Mouse (Mus musculus): ENCODE measurements around the gene Hgd. TPM values are rescaled to one million over a fixed set of nuclear protein-coding genes. Genes with fewer than 3 reads are reported as not detected.

Gene Hgd
- total RNA-seq, 4 experiments from 2014 or later: 0.27 TPM; not detected in 3

DNA sequence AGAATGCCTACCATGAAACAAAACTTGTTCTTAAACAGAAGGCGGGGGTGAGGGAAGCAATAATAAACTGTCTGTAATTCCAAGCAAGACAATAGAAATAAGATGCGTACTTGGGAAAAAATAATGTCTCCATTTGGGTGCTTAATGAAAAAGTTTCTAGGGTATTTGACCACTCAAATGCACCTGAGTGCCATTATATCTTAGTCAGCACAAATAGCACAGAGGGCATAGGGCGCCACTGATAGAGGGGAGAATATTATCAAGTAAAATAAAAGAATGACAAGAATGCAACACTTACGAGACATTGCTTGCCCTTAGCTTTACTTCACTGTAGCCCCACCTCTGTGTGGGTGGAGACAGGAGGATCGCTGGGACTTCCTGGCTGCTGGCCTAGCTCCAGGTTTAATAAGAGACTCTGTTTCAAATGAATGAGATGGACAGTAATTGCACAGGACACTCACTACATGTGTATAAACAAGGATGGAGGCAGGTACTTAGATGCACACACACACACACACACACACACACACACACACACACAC is 85.5 kb downstream of the Hgd start:
- DNase-seq (ENCODE audit: low spot score in 2 of 2): no peak

- DNase-seq (ENCODE audit: low spot score in 2 of 2): no peak
Measured at GRCm38 (mm10) chr16:37670666-37671283, 90.8 kb downstream of the Hgd start.

- DNase-seq (ENCODE audit: low spot score in 2 of 2): no peak
Measured at GRCm38 (mm10) chr16:37675326-37675725, 95.4 kb downstream of the Hgd start.

DNA sequence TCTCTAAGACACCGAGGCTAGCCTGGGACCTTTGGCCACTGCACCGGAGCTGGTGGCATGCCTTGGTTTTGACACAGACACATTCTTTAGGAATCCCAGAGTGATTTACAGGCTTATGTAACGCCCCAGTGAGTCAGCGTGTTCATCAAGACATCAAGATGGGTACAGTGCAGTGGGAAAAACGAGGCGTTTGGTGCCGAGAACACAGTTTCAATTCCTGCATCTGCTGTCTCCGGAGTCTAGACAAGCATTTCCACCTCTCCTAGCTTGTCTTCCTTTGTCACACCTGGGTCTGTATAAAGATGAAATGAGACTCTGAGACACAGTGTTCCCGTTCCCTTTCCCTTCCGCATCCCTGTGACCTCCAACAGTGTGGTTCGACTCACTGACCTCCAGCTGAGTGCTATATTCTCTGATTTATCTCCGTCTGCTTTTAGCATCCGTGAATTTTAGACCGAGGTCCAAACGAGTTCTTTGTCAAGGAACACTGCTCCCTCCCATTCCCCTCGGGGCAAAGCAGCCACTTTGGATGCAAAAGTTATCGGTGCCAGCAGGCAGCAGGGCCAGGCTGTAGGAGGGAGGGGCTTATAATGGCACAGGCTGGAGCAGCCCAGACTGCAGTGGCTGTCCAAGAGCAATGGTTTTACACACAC is 96.2 kb downstream of the Hgd start:
- no peak for DNase-seq (ENCODE audit: low spot score in 2 of 2)

DNA sequence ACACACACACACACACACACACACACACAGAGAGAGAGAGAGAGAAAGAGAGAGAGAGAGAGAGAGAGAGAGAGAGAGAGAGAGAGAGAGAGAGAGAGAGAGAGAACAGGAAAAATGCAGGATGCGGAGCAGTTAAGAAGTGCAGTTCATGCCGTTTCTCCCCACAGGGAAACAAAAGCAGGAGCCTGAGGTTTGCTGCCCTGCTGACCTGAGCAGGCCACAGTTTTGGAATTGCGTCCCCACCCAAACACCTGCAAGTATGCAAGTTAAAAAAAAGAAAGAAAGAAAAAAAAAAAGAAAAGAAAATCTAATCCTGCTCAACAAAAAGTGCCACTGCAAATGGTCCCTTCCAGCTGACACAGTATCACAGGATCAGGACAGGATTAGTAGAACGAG is 96.7 kb downstream of the Hgd start:
- DNase-seq (ENCODE audit: low spot score in 2 of 2): no peak

DNA sequence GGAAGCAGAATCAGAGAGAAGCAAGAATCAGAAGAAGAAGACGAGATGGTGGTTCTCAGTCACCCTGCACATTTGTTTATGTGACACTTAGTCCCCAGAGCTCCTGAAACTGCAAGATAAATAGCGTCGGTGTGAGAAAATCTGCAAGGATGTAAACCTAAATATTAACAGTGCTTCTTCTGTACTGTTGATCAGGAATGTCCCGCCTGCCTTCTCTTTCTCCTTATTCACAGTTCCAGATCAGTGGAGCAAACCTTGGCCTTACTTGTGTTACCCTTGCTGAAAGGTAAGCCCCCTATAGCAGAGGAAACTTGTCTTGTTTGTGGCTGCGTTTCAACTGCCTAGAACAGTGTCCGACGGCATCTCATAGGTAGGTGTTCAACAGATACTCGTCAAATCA is 97.6 kb downstream of the Hgd start:
- DNase-seq (ENCODE audit: low spot score in 2 of 2): no peak

GRCm38 (mm10) chr16:37680216-37680615 is 100.3 kb downstream of the Hgd start:
- DNase-seq (ENCODE audit: low spot score in 2 of 2): no peak

- DNase-seq (ENCODE audit: low spot score in 2 of 2): no peak
Measured at GRCm38 (mm10) chr16:37680831-37681230, 100.9 kb downstream of the Hgd start.

Other genes with a start within 250 kb of the Hgd start
- under 1 TPM in 2 of 4 experiments, not detected in 2; 0.10 to 0.11 TPM for gene Stxbp5l, start 195.2 kb upstream of the Hgd start, total RNA-seq (2022)
- gene Gtf2e1, start 40.4 kb upstream of the Hgd start, total RNA-seq (2022): 10 to 100 TPM; 10.2 to 14.1 (median 11.6) TPM
- gene Rabl3, start 40.3 kb upstream of the Hgd start, total RNA-seq (2022): 1 to 10 TPM; 5.2 to 5.9 (median 5.5) TPM
- 100 to 1,000 TPM; 161 to 184 (median 165) TPM for gene Ndufb4, start 74.3 kb downstream of the Hgd start, total RNA-seq (2022)
- gene Fstl1, start 196.7 kb downstream of the Hgd start, total RNA-seq (2022): 10 to 100 TPM; 19.3 to 28.8 (median 21.9) TPM

Data from gastrocnemius, adult 8-10 months (tissue).